Mouse (Mus musculus) hindbrain, embryonic 14.5 days (tissue): ENCODE measurements around the gene Vmn1r78. TPM values are rescaled to one million over a fixed set of nuclear protein-coding genes. Genes with fewer than 3 reads are reported as not detected.
"Not testable (repeated sequence)": the region's sequence is repeated elsewhere in the genome, so short reads cannot be mapped to it uniquely, and the experiment has no call there.

Experiments
- ATAC-seq: fragments of 200-750 bp; cut with Nextera tagmentation; 2 replicates; pipeline ENCODE4 v1.8.0; 2017; ENCODE audit warnings: moderate number of reproducible peaks, mild to moderate bottlenecking, moderate TSS enrichment, moderate library complexity; ENCODE audit not compliant: low FRiP score
- DNase-seq: peaks from one replicate; pipeline ENCODE4 v3.0.0-alpha.2; 2015; ENCODE audit warnings: low spot score
- H3K27ac ChIP-seq: fragments of 300-500 bp; sonication (generic); 2 replicates; pipeline ENCODE4 v1.5.1; 2014; ENCODE audit warnings: mild to moderate bottlenecking, moderate library complexity
- H3K27me3 ChIP-seq: fragments of 300-500 bp; sonication (generic); 2 replicates; pipeline ENCODE4 v1.6.1; 2014; ENCODE audit warnings: mild to moderate bottlenecking, low read length, mixed read lengths; ENCODE audit not compliant: control insufficient read depth, insufficient read depth
- H3K36me3 ChIP-seq: fragments of 300-500 bp; sonication (generic); replicated peaks from 2 replicates; pipeline ENCODE4 v1.6.1; 2014; ENCODE audit not compliant: control insufficient read depth, insufficient read depth
- H3K4me1 ChIP-seq: fragments of 300-500 bp; sonication (generic); replicated peaks from 2 replicates; pipeline ENCODE4 v1.6.1; 2014; ENCODE audit warnings: antibody characterized with exemption, low read length, mixed read lengths; ENCODE audit not compliant: control insufficient read depth, insufficient read depth
- H3K4me2 ChIP-seq: fragments of 300-500 bp; sonication (generic); replicated peaks from 2 replicates; pipeline ENCODE4 v1.6.1; 2014; ENCODE audit warnings: mild to moderate bottlenecking, moderate library complexity
- H3K4me3 ChIP-seq: fragments of 300-500 bp; sonication (generic); replicated peaks from 2 replicates; pipeline ENCODE4 v1.5.1; 2014; ENCODE audit warnings: mild to moderate bottlenecking, low read length
- H3K9ac ChIP-seq: fragments of 300-500 bp; sonication (generic); 2 replicates; pipeline ENCODE4 v1.6.1; 2014
- H3K9me3 ChIP-seq: fragments of 300-500 bp; sonication (generic); 2 replicates; pipeline ENCODE4 v1.6.1; 2016; ENCODE audit warnings: low read length; ENCODE audit not compliant: control insufficient read depth
- WGBS: fragments of 180-500 bp; shearing (Covaris S2); extraction: QIAGEN DNeasy Blood & Tissue Kit; methylation state at CpG from one replicate; pipeline ENCODE4 v1.1.7; 2014; 5-methylcytosine and 5-hydroxymethylcytosine counted together
- polyA plus RNA-seq: library from polyadenylated mRNA; unstranded; fragments of >200 nt; fragmentation: Nextera tagmentation; extraction: Ambion mirVana; gene quantifications from 2 replicates; pipeline ENCODE4 v1.2.1, GENCODE M21; 2014

Gene Vmn1r78
- not detected in 2 replicates for polyA plus RNA-seq

- no peaks in the 10 kb centered on the region for H3K36me3 ChIP-seq
- no peak within 1 kb of the TSS for H3K27ac ChIP-seq
- DNase-seq (no peak), ATAC-seq (no peak)
- H3K4me2 ChIP-seq = no peak within 1 kb of the TSS
- no peak within 1 kb of the TSS for H3K4me3 ChIP-seq
- H3K4me1 ChIP-seq = no peaks in the 10 kb centered on the region
- peaks cover 14% of the 10 kb centered on the region; the same call in 1 of the 2 replicates for H3K9me3 ChIP-seq
- no peak within 1 kb of the TSS for H3K9ac ChIP-seq
- no peaks in the 10 kb centered on the region for H3K27me3 ChIP-seq
- 60% methylated on average over 2 of the region's 2 CpGs for WGBS
Measured at GRCm38 (mm10) chr7:12149957-12150356, at the start of gene Vmn1r78. Gene Vmn1r78 (plus strand): TSS chr7:12150257.

GRCm38 (mm10) chr7:12156463-12156862 lies 6.4 kb downstream of the Vmn1r78 start:
- DNase-seq, H3K36me3 ChIP-seq, H3K27ac ChIP-seq, H3K4me1 ChIP-seq, H3K27me3 ChIP-seq, H3K4me3 ChIP-seq, ATAC-seq, H3K9me3 ChIP-seq, H3K9ac ChIP-seq, H3K4me2 ChIP-seq: not testable (repeated sequence)
- 56% methylated on average over 1 of the region's 1 CpGs for WGBS

- not testable (repeated sequence) for H3K9me3 ChIP-seq, H3K9ac ChIP-seq, H3K36me3 ChIP-seq, DNase-seq, ATAC-seq, H3K27ac ChIP-seq, H3K4me1 ChIP-seq, H3K4me2 ChIP-seq, H3K4me3 ChIP-seq, H3K27me3 ChIP-seq
Measured at GRCm38 (mm10) chr7:12170979-12171378, 20.9 kb downstream of the Vmn1r78 start, which contains the start of gene Vmn1r79. Gene Vmn1r79 (plus strand): TSS chr7:12171279.

- not testable (repeated sequence) for DNase-seq, H3K9ac ChIP-seq, H3K4me3 ChIP-seq, H3K27me3 ChIP-seq, H3K36me3 ChIP-seq, H3K27ac ChIP-seq, H3K4me1 ChIP-seq, H3K9me3 ChIP-seq, H3K4me2 ChIP-seq, ATAC-seq
- WGBS = 59% methylated on average over 2 of the region's 2 CpGs
Measured at GRCm38 (mm10) chr7:12172926-12173325, 22.9 kb downstream of the Vmn1r78 start.

GRCm38 (mm10) chr7:12188986-12189385 lies 38.9 kb downstream of the Vmn1r78 start, which contains the start of gene Vmn1r80:
Gene Vmn1r80 (plus strand): TSS chr7:12189286.
- Histone ChIP-seq H3K27ac (no peak within 1 kb of the TSS), H3K4me3 (no peak within 1 kb of the TSS), H3K27me3 (no peaks in the 10 kb centered on the region), H3K4me2 (no peak within 1 kb of the TSS), H3K4me1 (no peaks in the 10 kb centered on the region), H3K36me3 (no peaks in the 10 kb centered on the region), H3K9me3 (0 out of 2 replicates have a peak, but pooled peaks cover 11% of the 10 kb centered on the region), H3K9ac (no peak within 1 kb of the TSS)
- 83% methylated on average over 1 of the region's 1 CpGs for WGBS
- no peak for DNase-seq
- no peak for ATAC-seq

GRCm38 (mm10) chr7:12204141-12204540 lies 54.1 kb downstream of the Vmn1r78 start:
- DNase-seq = no peak
- no peak for ATAC-seq
- H3K9ac ChIP-seq = no peak overlapping the region
- H3K27ac ChIP-seq = no peak overlapping the region
- H3K4me1 ChIP-seq = no peaks in the 10 kb centered on the region
- H3K4me3 ChIP-seq = no peak overlapping the region
- WGBS = 65% methylated on average over 2 of the region's 2 CpGs
- no peaks in the 10 kb centered on the region for H3K36me3 ChIP-seq
- H3K4me2 ChIP-seq = no peak overlapping the region
- 0 out of 2 replicates have a peak, but pooled peaks cover 4% of the 10 kb centered on the region for H3K9me3 ChIP-seq
- no peaks in the 10 kb centered on the region for H3K27me3 ChIP-seq

Other genes starting within 250 kb of the Vmn1r78 start
- not detected in 2 replicates for gene Vmn1r76, start 212.0 kb upstream of the Vmn1r78 start, polyA plus RNA-seq
- not detected in 2 replicates for gene Vmn1r77, start 113.5 kb upstream of the Vmn1r78 start, polyA plus RNA-seq
- gene Vmn1r79, start 21.0 kb downstream of the Vmn1r78 start, polyA plus RNA-seq = not detected in 2 replicates
- gene Vmn1r80, start 39.0 kb downstream of the Vmn1r78 start, polyA plus RNA-seq = not detected in 2 replicates
- gene Vmn1r81, start 118.0 kb downstream of the Vmn1r78 start, polyA plus RNA-seq = not detected in 2 replicates
- gene Vmn1r82, start 150.2 kb downstream of the Vmn1r78 start, polyA plus RNA-seq = not detected in 2 replicates
- not detected in 2 replicates for gene Vmn1r83, start 179.2 kb downstream of the Vmn1r78 start, polyA plus RNA-seq
- not detected in 2 replicates for gene Vmn1r84, start 219.0 kb downstream of the Vmn1r78 start, polyA plus RNA-seq